Mouse (Mus musculus): ENCODE results near the gene Ranbp10.
A peak's percentile ranks its signal among the peaks of the same experiment; 100 is the strongest.

Gene Ranbp10

GRCm38 (mm10) chr8:105826861-105827848 lies at the start of gene Ranbp10, which contains the start of gene Tsnaxip1:
Gene Ranbp10, minus strand, starts transcription at chr8:105827350.
Gene Tsnaxip1, plus strand, starts transcription at chr8:105827731.
- DNase-seq (ENCODE audit: low read depth, low spot score): peak; percentile 99

GRCm38 (mm10) chr8:105874301-105874700 lies 47.2 kb upstream of the Ranbp10 start:
- no peak for DNase-seq (ENCODE audit: low read depth, low spot score)

GRCm38 (mm10) chr8:105866364-105867029 lies 39.3 kb upstream of the Ranbp10 start:
- DNase-seq (ENCODE audit: low read depth, low spot score): peak; percentile 25

GRCm38 (mm10) chr8:105861951-105862350 lies 34.8 kb upstream of the Ranbp10 start:
- DNase-seq (ENCODE audit: low read depth, low spot score): no peak

GRCm38 (mm10) chr8:105860143-105860981 lies 33.2 kb upstream of the Ranbp10 start, which contains the start of gene Nutf2:
Gene Nutf2, plus strand, starts transcription at chr8:105860580.
- DNase-seq (ENCODE audit: low read depth, low spot score): peak; percentile 95

- peak; percentile 24 for DNase-seq (ENCODE audit: low read depth, low spot score)
Measured at GRCm38 (mm10) chr8:105859314-105859713, 32.2 kb upstream of the Ranbp10 start.

- no peak for DNase-seq (ENCODE audit: low read depth, low spot score)
Measured at GRCm38 (mm10) chr8:105858495-105858894, 31.3 kb upstream of the Ranbp10 start.

GRCm38 (mm10) chr8:105856168-105856835 lies 29.2 kb upstream of the Ranbp10 start:
- no peak for DNase-seq (ENCODE audit: low read depth, low spot score)

GRCm38 (mm10) chr8:105855248-105856167 lies 28.4 kb upstream of the Ranbp10 start:
- no peak for DNase-seq (ENCODE audit: low read depth, low spot score)

GRCm38 (mm10) chr8:105854715-105855216 lies 27.6 kb upstream of the Ranbp10 start, which contains the start of gene Thap11:
Gene Thap11, plus strand, starts transcription at chr8:105855132.
- peak; percentile 94 for DNase-seq (ENCODE audit: low read depth, low spot score)

- DNase-seq (ENCODE audit: low read depth, low spot score): no peak
Measured at GRCm38 (mm10) chr8:105854303-105854702, 27.2 kb upstream of the Ranbp10 start.

GRCm38 (mm10) chr8:105853178-105853577 lies 26.0 kb upstream of the Ranbp10 start, which contains the start of gene Cenpt:
Gene Cenpt, minus strand, starts transcription at chr8:105853278.
- DNase-seq (ENCODE audit: low read depth, low spot score): no peak

- no peak for DNase-seq (ENCODE audit: low read depth, low spot score)
Measured at GRCm38 (mm10) chr8:105852146-105852729, 25.1 kb upstream of the Ranbp10 start.

GRCm38 (mm10) chr8:105851651-105852143 lies 24.5 kb upstream of the Ranbp10 start:
- peak; percentile 91 for DNase-seq (ENCODE audit: low read depth, low spot score)

- no peak for DNase-seq (ENCODE audit: low read depth, low spot score)
Measured at GRCm38 (mm10) chr8:105850611-105851010, 23.5 kb upstream of the Ranbp10 start.

- DNase-seq (ENCODE audit: low read depth, low spot score): no peak
Measured at GRCm38 (mm10) chr8:105850014-105850413, 22.9 kb upstream of the Ranbp10 start.

- no peak for DNase-seq (ENCODE audit: low read depth, low spot score)
Measured at GRCm38 (mm10) chr8:105846678-105847077, 19.5 kb upstream of the Ranbp10 start.

GRCm38 (mm10) chr8:105839209-105839608 lies 12.1 kb upstream of the Ranbp10 start:
- no peak for DNase-seq (ENCODE audit: low read depth, low spot score)

- no peak for DNase-seq (ENCODE audit: low read depth, low spot score)
Measured at GRCm38 (mm10) chr8:105836991-105837390, 9.8 kb upstream of the Ranbp10 start.
